Mouse (Mus musculus) forebrain, postnatal 0 days (tissue): ENCODE data around the gene Olfr90. TPM values are rescaled to one million over a fixed set of nuclear protein-coding genes. Genes with fewer than 3 reads are reported as not detected.
A peak's percentile ranks its signal among the peaks of the same experiment; 100 is the strongest.

Experiments
- ATAC-seq: fragments of 200-750 bp; cut with Nextera tagmentation; 2 replicates; pipeline ENCODE4 v1.8.0; 2017; ENCODE audit warnings: mild to moderate bottlenecking, moderate library complexity
- DNase-seq: peaks from one replicate; pipeline ENCODE4 v3.0.0-alpha.2; 2015
- H3K27ac ChIP-seq: fragments of 300-500 bp; sonication (generic); 2 replicates; pipeline ENCODE4 v1.5.1; 2014; ENCODE audit warnings: low read depth, mild to moderate bottlenecking, antibody characterized with exemption, low read length, moderate library complexity, mixed read lengths
- H3K27me3 ChIP-seq: fragments of 300-500 bp; sonication (generic); 2 replicates; pipeline ENCODE4 v1.6.1; 2014; ENCODE audit warnings: mild to moderate bottlenecking, low read length, mixed read lengths; ENCODE audit not compliant: insufficient read depth
- H3K36me3 ChIP-seq: fragments of 300-500 bp; sonication (generic); 2 replicates; pipeline ENCODE4 v1.6.1; 2014; ENCODE audit warnings: mild to moderate bottlenecking, moderate library complexity; ENCODE audit not compliant: insufficient read depth
- H3K4me1 ChIP-seq: fragments of 300-500 bp; sonication (generic); 2 replicates; pipeline ENCODE4 v1.6.1; 2014; ENCODE audit warnings: antibody characterized with exemption; ENCODE audit not compliant: insufficient read depth
- H3K4me2 ChIP-seq: fragments of 300-500 bp; sonication (generic); 2 replicates; pipeline ENCODE4 v1.6.1; 2014; ENCODE audit warnings: low read depth, mild to moderate bottlenecking, moderate library complexity
- H3K4me3 ChIP-seq: fragments of 300-500 bp; sonication (generic); 2 replicates; pipeline ENCODE4 v1.5.1; 2014; ENCODE audit warnings: low read depth, low read length, mixed read lengths
- H3K9ac ChIP-seq: fragments of 300-500 bp; sonication (generic); 2 replicates; pipeline ENCODE4 v1.6.1; 2014; ENCODE audit warnings: mild to moderate bottlenecking
- H3K9me3 ChIP-seq: fragments of 300-500 bp; sonication (generic); 2 replicates; pipeline ENCODE4 v1.6.1; 2016; ENCODE audit warnings: low read length
- CTCF ChIP-seq: sonication (generic); IDR thresholded peaks from 2 replicates; pipeline ENCODE4 v1.5.1; 2016; ENCODE audit warnings: antibody characterized with exemption, control low read depth, low read depth
- WGBS: fragments of 180-500 bp; shearing (Covaris S2); extraction: QIAGEN DNeasy Blood & Tissue Kit; methylation state at CpG from one replicate; pipeline ENCODE4 v1.1.7; 2014; 5-methylcytosine and 5-hydroxymethylcytosine counted together
- polyA plus RNA-seq: library from polyadenylated mRNA; unstranded; fragments of >200 nt; fragmentation: Nextera tagmentation; extraction: Ambion mirVana; gene quantifications from 2 replicates; pipeline ENCODE4 v1.2.1, GENCODE M21; 2015
- total RNA-seq: library from RNA; depleted of rRNA; stranded (reverse); fragments of >200 nt; gene quantifications from 2 replicates; pipeline ENCODE4 v1.2.3, GENCODE M21; 2014

The Olfr90 gene
- total and polyA plus RNA-seq, 2 experiments from 2014 or later: not detected

DNA sequence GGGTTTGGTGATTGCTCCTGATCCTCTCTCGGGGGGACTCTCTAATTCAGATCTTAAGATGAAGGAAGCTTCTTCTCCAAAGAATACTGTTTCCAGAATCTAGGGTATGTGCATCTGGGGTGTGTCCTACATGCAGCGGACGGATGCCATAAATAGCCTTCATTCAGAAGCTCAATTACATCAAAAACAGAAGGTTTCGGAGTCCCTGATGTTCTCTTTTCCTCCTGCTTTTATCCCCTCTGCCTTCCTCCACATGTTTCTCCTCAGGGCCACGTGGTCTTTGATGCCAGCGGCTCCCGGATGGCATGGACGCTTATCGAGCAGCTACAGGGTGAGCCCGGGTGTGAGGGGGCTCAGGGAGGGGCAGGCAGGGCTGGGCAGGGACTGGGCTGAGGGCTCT lies 25.2 kb downstream of the Olfr90 start:
- Histone ChIP-seq H3K36me3 (peaks cover 74% of the 10 kb centered on the region), H3K9me3 (no peaks in the 10 kb centered on the region), H3K9ac (no peak overlapping the region), H3K27me3 (no peaks in the 10 kb centered on the region), H3K4me1 (no peaks in the 10 kb centered on the region), H3K4me2 (no peak overlapping the region), H3K4me3 (no peak overlapping the region), H3K27ac (0 out of 2 replicates have a peak overlapping the region, but pooled peaks have one; percentile 21)
- TF ChIP-seq CTCF: no peak
- no peak for ATAC-seq
- no peak for DNase-seq
- 56% methylated on average over 10 of the region's 10 CpGs for WGBS

DNA sequence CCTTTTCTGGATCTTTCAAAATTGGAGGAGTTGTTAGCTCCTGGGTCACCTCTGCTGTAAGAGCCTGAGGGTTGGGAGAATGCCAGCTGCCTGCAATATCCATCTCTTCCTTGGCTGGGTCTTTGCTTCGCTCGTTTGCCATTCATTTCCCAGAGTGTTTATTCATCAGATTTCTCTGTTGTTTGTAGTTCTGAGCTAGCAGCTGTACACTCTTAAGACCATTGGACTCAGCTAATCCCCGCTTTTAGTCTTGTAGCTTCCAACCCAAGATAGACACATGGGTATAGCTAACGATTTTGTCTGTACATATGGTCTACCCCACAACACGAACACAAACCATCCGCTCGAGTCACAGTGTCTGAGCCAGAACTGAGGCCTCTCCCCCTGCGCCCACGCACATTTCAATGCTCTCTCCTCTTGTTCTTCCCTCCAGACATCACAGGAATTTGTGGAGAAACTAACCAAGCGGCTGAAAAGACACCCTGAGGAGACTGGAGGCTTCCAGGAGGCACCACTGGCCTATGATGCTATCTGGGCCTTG lies 26.1 kb downstream of the Olfr90 start:
- peak overlapping the region; percentile 64 for H3K27ac ChIP-seq
- ATAC-seq: peak; percentile 77

DNA sequence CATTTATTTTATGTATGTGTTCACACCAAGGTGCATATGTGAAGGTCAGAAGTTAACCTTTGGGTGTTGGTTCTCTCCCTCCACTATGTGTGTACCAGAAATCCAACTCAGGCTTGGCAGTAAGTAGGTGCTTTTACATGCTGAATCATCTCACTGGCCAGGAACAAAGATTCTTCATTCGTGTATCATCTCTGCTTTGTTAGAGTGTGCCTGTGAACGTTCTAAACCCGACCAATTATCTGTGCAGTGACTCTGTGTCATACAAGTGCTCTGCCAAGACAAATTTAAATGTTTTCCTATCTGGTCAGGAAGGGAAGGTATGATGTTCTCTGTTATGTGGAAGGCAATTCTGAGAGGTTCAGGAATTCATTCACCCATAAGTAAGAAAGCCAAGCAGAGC lies 26.9 kb downstream of the Olfr90 start:
- ATAC-seq (no peak), DNase-seq (no peak)
- H3K27me3 ChIP-seq: no peaks in the 10 kb centered on the region
- H3K4me1 ChIP-seq: no peaks in the 10 kb centered on the region
- H3K9ac ChIP-seq: no peak overlapping the region
- no peak for TF ChIP-seq CTCF
- no peaks in the 10 kb centered on the region for H3K9me3 ChIP-seq
- no peak overlapping the region for H3K4me2 ChIP-seq
- 36% methylated on average over 3 of the region's 3 CpGs for WGBS
- no peak overlapping the region for H3K4me3 ChIP-seq
- no peak overlapping the region for H3K27ac ChIP-seq
- peaks cover 73% of the 10 kb centered on the region for H3K36me3 ChIP-seq

More for the DNA sequence above, 26.1 kb downstream of the Olfr90 start:
- no peak overlapping the region for H3K9ac ChIP-seq
- H3K4me2 ChIP-seq: no peak overlapping the region
- no peak for DNase-seq
- no peak overlapping the region for H3K4me3 ChIP-seq
- no peaks in the 10 kb centered on the region for H3K9me3 ChIP-seq
- H3K36me3 ChIP-seq: peaks cover 73% of the 10 kb centered on the region
- TF ChIP-seq CTCF: no peak
- H3K27me3 ChIP-seq: no peaks in the 10 kb centered on the region
- 29% methylated on average over 10 of the region's 10 CpGs for WGBS
- H3K4me1 ChIP-seq: no peaks in the 10 kb centered on the region

DNA sequence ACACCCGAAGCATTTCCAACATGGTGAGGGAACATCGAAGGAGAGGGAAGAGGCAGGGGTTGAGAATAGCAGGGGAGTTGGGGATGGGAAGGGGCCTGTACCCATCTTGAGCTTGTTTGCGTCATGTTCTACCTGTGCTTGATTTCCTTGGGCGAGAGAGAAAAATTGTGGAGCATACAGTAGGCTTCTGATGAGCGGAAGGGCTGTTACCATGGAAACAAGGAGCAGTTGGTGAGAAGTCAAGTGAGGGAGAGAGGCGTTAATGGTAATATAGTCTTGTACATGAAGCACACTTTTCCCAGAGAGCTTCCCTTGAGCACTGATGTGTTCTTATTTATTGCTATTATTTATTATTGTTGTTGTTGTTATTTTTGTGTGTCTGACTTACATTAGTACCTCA lies 31.3 kb downstream of the Olfr90 start:
- DNase-seq (no peak), ATAC-seq (peak; percentile 66)
- TF ChIP-seq CTCF: no peak
- Histone ChIP-seq H3K4me3 (no peak overlapping the region), H3K4me1 (no peaks in the 10 kb centered on the region), H3K4me2 (no peak overlapping the region), H3K27me3 (no peaks in the 10 kb centered on the region), H3K36me3 (peaks cover 58% of the 10 kb centered on the region), H3K27ac (peak overlapping the region; percentile 50; the same call in 1 of the 2 replicates), H3K9ac (no peak overlapping the region), H3K9me3 (no peaks in the 10 kb centered on the region)
- 51% methylated on average over 6 of the region's 6 CpGs for WGBS

DNA sequence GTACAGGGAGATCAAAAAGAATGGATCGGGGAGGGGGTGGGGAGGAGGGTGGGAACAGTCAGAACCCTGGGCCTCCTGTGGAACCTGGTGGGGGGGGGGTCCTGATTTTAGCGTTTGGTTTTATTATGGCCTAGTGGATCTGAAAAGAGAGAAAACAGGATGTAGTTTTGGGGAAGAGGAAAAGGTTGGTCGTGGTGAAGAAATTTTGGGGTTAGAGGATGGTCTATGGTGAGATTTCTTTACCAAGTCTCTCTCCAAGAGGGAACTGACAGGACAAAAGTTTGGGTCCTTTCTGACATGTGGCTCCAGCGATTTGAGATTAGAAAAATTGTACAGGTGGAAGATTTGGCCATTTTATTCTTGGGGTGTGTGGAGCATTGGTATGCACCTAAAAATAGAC lies 36.6 kb downstream of the Olfr90 start:
- Histone ChIP-seq H3K27me3 (no peaks in the 10 kb centered on the region), H3K36me3 (peaks cover 26% of the 10 kb centered on the region), H3K9me3 (no peaks in the 10 kb centered on the region), H3K27ac (no peak overlapping the region), H3K4me1 (peaks cover 7% of the 10 kb centered on the region; the same call in 1 of the 2 replicates), H3K4me2 (peak overlapping the region; percentile 84), H3K4me3 (peak overlapping the region; percentile 69), H3K9ac (peak overlapping the region; percentile 84; the same call in 1 of the 2 replicates)
- DNase-seq (no peak), ATAC-seq (no peak)
- no peak for TF ChIP-seq CTCF
- WGBS: 40% methylated on average over 4 of the region's 4 CpGs

DNA sequence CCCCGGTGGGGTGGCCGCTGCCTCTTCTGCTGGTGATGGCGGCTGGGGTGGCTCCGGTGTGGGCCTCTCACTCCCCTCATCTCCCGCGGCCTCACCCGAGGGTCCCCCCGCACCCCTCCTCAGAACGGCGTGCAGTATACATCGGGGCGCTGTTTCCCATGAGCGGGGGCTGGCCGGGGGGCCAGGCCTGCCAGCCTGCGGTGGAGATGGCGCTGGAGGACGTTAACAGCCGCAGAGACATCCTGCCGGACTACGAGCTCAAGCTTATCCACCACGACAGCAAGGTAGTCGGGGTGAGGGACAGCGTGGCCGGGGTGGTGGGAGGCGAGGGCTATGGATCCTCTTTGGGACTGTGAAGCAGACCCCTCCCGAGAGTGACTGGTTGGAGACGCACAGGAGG lies 37.4 kb downstream of the Olfr90 start:
- peak overlapping the region; percentile 84 for H3K4me2 ChIP-seq
- peak overlapping the region; percentile 84 for H3K9ac ChIP-seq
- WGBS: 3% methylated on average over 27 of the region's 27 CpGs
- no peaks in the 10 kb centered on the region for H3K27me3 ChIP-seq
- no peaks in the 10 kb centered on the region for H3K9me3 ChIP-seq
- ATAC-seq (peak; percentile 40), DNase-seq (peak; percentile 62)
- H3K4me1 ChIP-seq: peaks cover 7% of the 10 kb centered on the region; the same call in 1 of the 2 replicates
- peak overlapping the region; percentile 86 for H3K27ac ChIP-seq
- H3K36me3 ChIP-seq: peaks cover 17% of the 10 kb centered on the region
- H3K4me3 ChIP-seq: peak overlapping the region; percentile 69
- TF ChIP-seq CTCF: peak; percentile 23; the same call in 1 of the 2 replicates

DNA sequence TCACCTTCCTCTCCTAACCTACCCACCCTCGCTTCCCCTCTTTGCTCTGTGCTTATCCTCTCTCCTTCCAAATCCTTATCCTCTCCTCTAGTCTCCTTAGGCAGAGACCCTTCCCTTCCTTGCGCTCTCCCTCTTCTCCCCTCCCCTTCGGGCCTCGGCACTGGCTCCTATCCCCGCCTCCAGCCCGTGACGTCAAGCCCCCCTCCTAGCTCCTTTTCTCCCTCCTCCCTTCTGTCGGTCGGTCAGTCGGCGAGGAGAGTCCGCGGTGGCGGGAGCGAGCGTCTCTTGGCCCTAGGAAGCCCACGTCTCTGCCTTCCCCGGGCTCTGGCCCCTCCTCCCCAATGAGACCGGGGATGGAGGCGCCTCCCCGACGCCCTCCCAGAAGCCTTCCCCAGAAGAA lies 37.9 kb downstream of the Olfr90 start:
- H3K4me1 ChIP-seq: peaks cover 7% of the 10 kb centered on the region; the same call in 1 of the 2 replicates
- ATAC-seq (peak; percentile 67), DNase-seq (peak; percentile 92)
- peaks cover 12% of the 10 kb centered on the region for H3K36me3 ChIP-seq
- peak overlapping the region; percentile 86 for H3K27ac ChIP-seq
- peak overlapping the region; percentile 84 for H3K9ac ChIP-seq
- no peaks in the 10 kb centered on the region for H3K9me3 ChIP-seq
- peak overlapping the region; percentile 69 for H3K4me3 ChIP-seq
- peak overlapping the region; percentile 84 for H3K4me2 ChIP-seq
- TF ChIP-seq CTCF: no peak
- H3K27me3 ChIP-seq: no peaks in the 10 kb centered on the region
- 2% methylated on average over 22 of the region's 22 CpGs for WGBS
